Mouse (Mus musculus): ENCODE results near the gene Cdk17.

- no peak for TF ChIP-seq POLR2A (IDR thresholded peaks at IDR 0.05; ENCODE audit: extremely low read depth, insufficient read depth, low read length)
- no peak for TF ChIP-seq CTCF (IDR thresholded peaks at IDR 0.05; ENCODE audit: low read depth, low read length)
Measured at GRCm38 (mm10) chr10:93167311-93167710, 6.6 kb downstream of the Cdk17 start.

Data from liver, adult 2 months (tissue).